Mouse (Mus musculus) embryonic facial prominence, embryonic 14.5 days (tissue): ENCODE measurements around the gene Cdkn1c. TPM values are rescaled to one million over a fixed set of nuclear protein-coding genes. Genes with fewer than 3 reads are reported as not detected.
A peak's percentile ranks its signal among the peaks of the same experiment; 100 is the strongest.

Experiments used
- ATAC-seq: fragments of 200-750 bp; cut with Nextera tagmentation; 2 replicates; pipeline ENCODE4 v1.8.0; 2017; ENCODE audit warnings: low read depth, moderate number of reproducible peaks, moderate TSS enrichment
- DNase-seq: peaks from one replicate; pipeline ENCODE4 v3.0.0-alpha.2; 2015; ENCODE audit warnings: low spot score
- H3K27ac ChIP-seq: fragments of 300-500 bp; sonication (generic); replicated peaks from 2 replicates; pipeline ENCODE4 v1.5.1; 2014; ENCODE audit warnings: low read depth, mild to moderate bottlenecking, low read length, moderate library complexity
- H3K27me3 ChIP-seq: fragments of 300-500 bp; sonication (generic); replicated peaks from 2 replicates; pipeline ENCODE4 v1.6.1; 2014; ENCODE audit warnings: low read length; ENCODE audit not compliant: control insufficient read depth, insufficient read depth
- H3K36me3 ChIP-seq: fragments of 300-500 bp; sonication (generic); 2 replicates; pipeline ENCODE4 v1.6.1; 2014; ENCODE audit warnings: low read length, mixed read lengths; ENCODE audit not compliant: control insufficient read depth, insufficient read depth
- H3K4me1 ChIP-seq: fragments of 300-500 bp; sonication (generic); 2 replicates; pipeline ENCODE4 v1.6.1; 2014; ENCODE audit warnings: antibody characterized with exemption, low read length; ENCODE audit not compliant: control insufficient read depth, insufficient read depth
- H3K4me2 ChIP-seq: fragments of 300-500 bp; sonication (generic); 2 replicates; pipeline ENCODE4 v1.6.1; 2014; ENCODE audit warnings: low read depth, mild to moderate bottlenecking, low read length, moderate library complexity, mixed read lengths
- H3K4me3 ChIP-seq: fragments of 300-500 bp; sonication (generic); 2 replicates; pipeline ENCODE4 v1.5.1; 2014; ENCODE audit warnings: low read depth, mild to moderate bottlenecking, low read length
- H3K9ac ChIP-seq: fragments of 300-500 bp; sonication (generic); 2 replicates; pipeline ENCODE4 v1.6.1; 2014; ENCODE audit warnings: low read depth, mild to moderate bottlenecking, low read length, moderate library complexity, mixed read lengths
- H3K9me3 ChIP-seq: fragments of 300-500 bp; sonication (generic); 2 replicates; pipeline ENCODE4 v1.6.1; 2016; ENCODE audit warnings: low read length; ENCODE audit not compliant: control insufficient read depth
- WGBS: fragments of 180-500 bp; shearing (Covaris S2); extraction: QIAGEN DNeasy Blood & Tissue Kit; methylation state at CpG from one replicate; pipeline ENCODE4 v1.1.7; 2014; 5-methylcytosine and 5-hydroxymethylcytosine counted together
- polyA plus RNA-seq: library from polyadenylated mRNA; unstranded; fragments of >200 nt; fragmentation: Nextera tagmentation; extraction: Ambion mirVana; gene quantifications from 2 replicates; pipeline ENCODE4 v1.2.1, GENCODE M21; 2014

The Cdkn1c gene
- polyA plus RNA-seq, 1 experiment from 2014 or later = 2,410 TPM

GRCm38 (mm10) chr7:143437894-143438581 is 22.8 kb downstream of the Cdkn1c start:
- peak overlapping the region; percentile 96 for H3K4me2 ChIP-seq
- DNase-seq = peak; percentile 34
- peak overlapping the region; percentile 59; the same call in 1 of the 2 replicates for H3K27ac ChIP-seq
- peaks cover 10% of the 10 kb centered on the region for H3K4me1 ChIP-seq
- no peaks in the 10 kb centered on the region for H3K36me3 ChIP-seq
- H3K27me3 ChIP-seq = peaks cover 6% of the 10 kb centered on the region
- ATAC-seq = peak; percentile 27
- peak overlapping the region; percentile 87 for H3K9ac ChIP-seq
- peak overlapping the region; percentile 51 for H3K4me3 ChIP-seq
- WGBS = under 1% methylated on average over 40 of the region's 63 CpGs
- no peaks in the 10 kb centered on the region for H3K9me3 ChIP-seq

GRCm38 (mm10) chr7:143437231-143437893 is 23.5 kb downstream of the Cdkn1c start:
- DNase-seq = no peak
- 35% methylated on average over 10 of the region's 18 CpGs for WGBS
- H3K9me3 ChIP-seq = no peaks in the 10 kb centered on the region
- no peaks in the 10 kb centered on the region for H3K36me3 ChIP-seq
- peak overlapping the region; percentile 96 for H3K4me2 ChIP-seq
- no peaks in the 10 kb centered on the region; the same call in 1 of the 2 replicates for H3K27me3 ChIP-seq
- H3K9ac ChIP-seq = peak overlapping the region; percentile 87
- peak; percentile 48 for ATAC-seq
- H3K4me1 ChIP-seq = peaks cover 10% of the 10 kb centered on the region
- peak overlapping the region; percentile 51 for H3K4me3 ChIP-seq
- peak overlapping the region; percentile 59; the same call in 1 of the 2 replicates for H3K27ac ChIP-seq

GRCm38 (mm10) chr7:143433331-143433730 is 27.5 kb downstream of the Cdkn1c start:
- Histone ChIP-seq H3K4me3 (no peak overlapping the region), H3K27ac (no peak overlapping the region), H3K4me2 (no peak overlapping the region), H3K4me1 (peaks cover 9% of the 10 kb centered on the region), H3K9me3 (no peaks in the 10 kb centered on the region), H3K9ac (no peak overlapping the region), H3K36me3 (no peaks in the 10 kb centered on the region), H3K27me3 (no peaks in the 10 kb centered on the region; the same call in 1 of the 2 replicates)
- 70% methylated on average over 7 of the region's 7 CpGs for WGBS
- ATAC-seq = no peak
- DNase-seq = peak; percentile 16

- H3K9ac ChIP-seq = no peak overlapping the region
- ATAC-seq = no peak
- no peak overlapping the region for H3K4me2 ChIP-seq
- no peak for DNase-seq
- H3K36me3 ChIP-seq = no peaks in the 10 kb centered on the region
- no peaks in the 10 kb centered on the region for H3K9me3 ChIP-seq
- no peak overlapping the region for H3K4me3 ChIP-seq
- WGBS = 86% methylated on average over 1 of the region's 1 CpGs
- H3K4me1 ChIP-seq = peaks cover 5% of the 10 kb centered on the region; the same call in 1 of the 2 replicates
- no peak overlapping the region for H3K27ac ChIP-seq
- no peaks in the 10 kb centered on the region; the same call in 1 of the 2 replicates for H3K27me3 ChIP-seq
Measured at GRCm38 (mm10) chr7:143432631-143433030, 28.2 kb downstream of the Cdkn1c start.

GRCm38 (mm10) chr7:143428814-143429499 is 31.9 kb downstream of the Cdkn1c start:
- no peak for ATAC-seq
- H3K27ac ChIP-seq = no peak overlapping the region
- 0 out of 2 replicates have a peak, but pooled peaks cover 3% of the 10 kb centered on the region for H3K4me1 ChIP-seq
- peak overlapping the region; percentile 14; the same call in 1 of the 2 replicates for H3K9ac ChIP-seq
- H3K9me3 ChIP-seq = no peaks in the 10 kb centered on the region
- H3K4me3 ChIP-seq = no peak overlapping the region
- no peak overlapping the region for H3K4me2 ChIP-seq
- no peak for DNase-seq
- H3K36me3 ChIP-seq = no peaks in the 10 kb centered on the region
- H3K27me3 ChIP-seq = no peaks in the 10 kb centered on the region; the same call in 1 of the 2 replicates
- 64% methylated on average over 2 of the region's 2 CpGs for WGBS

GRCm38 (mm10) chr7:143428142-143428813 is 32.6 kb downstream of the Cdkn1c start:
- H3K36me3 ChIP-seq = no peaks in the 10 kb centered on the region
- 0 out of 2 replicates have a peak, but pooled peaks cover 3% of the 10 kb centered on the region for H3K4me1 ChIP-seq
- no peak overlapping the region for H3K27ac ChIP-seq
- H3K4me2 ChIP-seq = no peak overlapping the region
- ATAC-seq = peak; percentile 78; the same call in 1 of the 2 replicates
- H3K27me3 ChIP-seq = no peaks in the 10 kb centered on the region
- peak overlapping the region; percentile 14; the same call in 1 of the 2 replicates for H3K9ac ChIP-seq
- no peak overlapping the region for H3K4me3 ChIP-seq
- H3K9me3 ChIP-seq = no peaks in the 10 kb centered on the region
- no peak for DNase-seq
- WGBS = 63% methylated on average over 23 of the region's 23 CpGs

- DNase-seq (no peak), ATAC-seq (no peak)
- Histone ChIP-seq H3K4me1 (peaks cover 13% of the 10 kb centered on the region), H3K27ac (no peak overlapping the region), H3K27me3 (no peaks in the 10 kb centered on the region), H3K4me3 (no peak overlapping the region), H3K9ac (no peak overlapping the region), H3K9me3 (no peaks in the 10 kb centered on the region), H3K36me3 (no peaks in the 10 kb centered on the region), H3K4me2 (no peak overlapping the region)
- WGBS = 73% methylated on average over 4 of the region's 4 CpGs
Measured at GRCm38 (mm10) chr7:143419585-143420160, 41.2 kb downstream of the Cdkn1c start.

GRCm38 (mm10) chr7:143417875-143418274 is 43.0 kb downstream of the Cdkn1c start:
- H3K9ac ChIP-seq = no peak overlapping the region
- H3K4me1 ChIP-seq = peaks cover 13% of the 10 kb centered on the region
- H3K4me3 ChIP-seq = no peak overlapping the region
- 58% methylated on average over 4 of the region's 5 CpGs for WGBS
- no peak for DNase-seq
- H3K4me2 ChIP-seq = no peak overlapping the region
- peak; percentile 32; the same call in 1 of the 2 replicates for ATAC-seq
- H3K36me3 ChIP-seq = no peaks in the 10 kb centered on the region
- no peaks in the 10 kb centered on the region for H3K27me3 ChIP-seq
- no peaks in the 10 kb centered on the region for H3K9me3 ChIP-seq
- 0 out of 2 replicates have a peak overlapping the region, but pooled peaks have one; percentile 28 for H3K27ac ChIP-seq
